Mouse (Mus musculus) cerebellum, adult 8-10 months (tissue): Measurements from ENCODE around the gene Krt80.

Experiments used
- DNase-seq: peaks from one replicate; pipeline ENCODE4 v3.0.0; 2022

Gene Krt80

GRCm38 (mm10) chr15:101370101-101370911, at the start of gene Krt80:
Gene Krt80, minus strand, starts transcription at chr15:101370162.
- no peak for DNase-seq

GRCm38 (mm10) chr15:101418950-101419349, 49.0 kb upstream of the Krt80 start:
- DNase-seq, result no peak

GRCm38 (mm10) chr15:101414807-101415565, 45.0 kb upstream of the Krt80 start:
- DNase-seq, result peak; percentile 14

- DNase-seq, result no peak
Observed at GRCm38 (mm10) chr15:101413916-101414635, 44.1 kb upstream of the Krt80 start.

GRCm38 (mm10) chr15:101412188-101412587, 42.2 kb upstream of the Krt80 start:
- DNase-seq, result no peak

- DNase-seq, result no peak
Observed at GRCm38 (mm10) chr15:101410775-101411174, 40.8 kb upstream of the Krt80 start, which contains the start of gene Krt7. Gene Krt7, plus strand, starts transcription at chr15:101411043.

GRCm38 (mm10) chr15:101398269-101398668, 28.3 kb upstream of the Krt80 start:
- no peak for DNase-seq

- DNase-seq, result no peak
Observed at GRCm38 (mm10) chr15:101397683-101398082, 27.7 kb upstream of the Krt80 start.

GRCm38 (mm10) chr15:101396921-101397320, 27.0 kb upstream of the Krt80 start:
- no peak for DNase-seq

GRCm38 (mm10) chr15:101396466-101396865, 26.5 kb upstream of the Krt80 start:
- no peak for DNase-seq

GRCm38 (mm10) chr15:101394908-101395307, 24.9 kb upstream of the Krt80 start:
- DNase-seq, result no peak

GRCm38 (mm10) chr15:101392251-101392650, 22.3 kb upstream of the Krt80 start:
- DNase-seq, result no peak

- no peak for DNase-seq
Observed at GRCm38 (mm10) chr15:101390203-101390602, 20.2 kb upstream of the Krt80 start.

GRCm38 (mm10) chr15:101388034-101388541, 18.1 kb upstream of the Krt80 start:
- DNase-seq, result no peak

GRCm38 (mm10) chr15:101387176-101387575, 17.2 kb upstream of the Krt80 start:
- no peak for DNase-seq

- no peak for DNase-seq
Observed at GRCm38 (mm10) chr15:101385064-101385463, 15.1 kb upstream of the Krt80 start.

GRCm38 (mm10) chr15:101384610-101385009, 14.6 kb upstream of the Krt80 start:
- DNase-seq, result no peak

- DNase-seq, result peak; percentile 58
Observed at GRCm38 (mm10) chr15:101382811-101383210, 12.8 kb upstream of the Krt80 start.

- DNase-seq, result no peak
Observed at GRCm38 (mm10) chr15:101381758-101382157, 11.8 kb upstream of the Krt80 start.

- no peak for DNase-seq
Observed at GRCm38 (mm10) chr15:101378646-101379045, 8.7 kb upstream of the Krt80 start.

GRCm38 (mm10) chr15:101376776-101377061, 6.8 kb upstream of the Krt80 start:
- DNase-seq, result no peak

- peak; percentile 61 for DNase-seq
Observed at GRCm38 (mm10) chr15:101375956-101376775, 6.2 kb upstream of the Krt80 start.
